Mouse (Mus musculus) hindbrain, embryonic 15.5 days (tissue): ENCODE results near the gene Lasp1. TPM values are rescaled to one million over a fixed set of nuclear protein-coding genes. Genes with fewer than 3 reads are reported as not detected.

Source experiments
- polyA plus RNA-seq: library from polyadenylated mRNA; unstranded; fragments of >200 nt; fragmentation: Nextera tagmentation; extraction: Ambion mirVana; gene quantifications from 2 replicates; pipeline ENCODE4 v1.2.1, GENCODE M21; 2015

Gene Lasp1
- polyA plus RNA-seq, 1 experiment from 2014 or later, result 173 TPM

Other genes starting within 250 kb of the Lasp1 start
- 11.9 TPM in 2 replicates for gene Srcin1, start 222.8 kb upstream of the Lasp1 start, polyA plus RNA-seq
- 2.6 and 3.0 TPM in 2 replicates for gene Epop, start 169.3 kb upstream of the Lasp1 start, polyA plus RNA-seq
- 3.4 and 3.5 TPM in 2 replicates for gene Mllt6, start 135.6 kb upstream of the Lasp1 start, polyA plus RNA-seq
- gene Cisd3, start 113.2 kb upstream of the Lasp1 start, polyA plus RNA-seq, result 33.2 and 37.0 TPM in 2 replicates
- 18.9 and 19.5 TPM in 2 replicates for gene Pcgf2, start 98.5 kb upstream of the Lasp1 start, polyA plus RNA-seq
- gene Psmb3, start 95.6 kb upstream of the Lasp1 start, polyA plus RNA-seq, result 416 and 449 TPM in 2 replicates
- gene Pip4k2b, start 54.3 kb upstream of the Lasp1 start, polyA plus RNA-seq, result 4.0 and 4.2 TPM in 2 replicates
- gene Cwc25, start 32.4 kb upstream of the Lasp1 start, polyA plus RNA-seq, result 14.9 and 16.2 TPM in 2 replicates
- 0.26 and 0.28 TPM in 2 replicates for gene 1700001P01Rik, start 23.1 kb upstream of the Lasp1 start, polyA plus RNA-seq
- 296 and 312 TPM in 2 replicates for gene Rpl23, start 16.6 kb upstream of the Lasp1 start, polyA plus RNA-seq
- 32.4 and 38.8 TPM in 2 replicates for gene B230217C12Rik, start 41.8 kb downstream of the Lasp1 start, polyA plus RNA-seq
- 0.60 and 0.69 TPM in 2 replicates for gene Fbxo47, start 85.2 kb downstream of the Lasp1 start, polyA plus RNA-seq
- 1.4 and 1.5 TPM in 2 replicates for gene Plxdc1, start 187.4 kb downstream of the Lasp1 start, polyA plus RNA-seq
- gene Arl5c, start 197.2 kb downstream of the Lasp1 start, polyA plus RNA-seq, result 12.9 and 13.7 TPM in 2 replicates
- gene Cacnb1, start 224.0 kb downstream of the Lasp1 start, polyA plus RNA-seq, result 62.2 and 70.1 TPM in 2 replicates
- 632 and 657 TPM in 2 replicates for gene Rpl19, start 227.7 kb downstream of the Lasp1 start, polyA plus RNA-seq